Mouse (Mus musculus): ENCODE data around the gene Slc35b3. TPM values are rescaled to one million over a fixed set of nuclear protein-coding genes. Genes with fewer than 3 reads are reported as not detected.

Gene Slc35b3
- 9.4 and 12.2 TPM in 2 replicates for polyA plus RNA-seq (2021; fragmentation: Nextera tagmentation)
- long read RNA-seq, experiment 1, transcript Slc35b3-209 (10 exons, 2,216 nt) = major isoform, 34 of 89 reads
- long read RNA-seq, experiment 1, transcript Slc35b3-202 (10 exons, 1,778 nt) = minor isoform, 6 of 89 reads
- long read RNA-seq, experiment 1, partial matches to known transcripts = 10 of 89 reads
- long read RNA-seq, experiment 1, other reads (novel, unspliced or antisense) = 39 of 89 reads
- long read RNA-seq, experiment 2, transcript Slc35b3-209 (10 exons, 2,216 nt) = major isoform, 6 of 16 reads
- long read RNA-seq, experiment 2, partial matches to known transcripts = 1 of 16 reads
- long read RNA-seq, experiment 2, other reads (novel, unspliced or antisense) = 8 of 16 reads

DNA sequence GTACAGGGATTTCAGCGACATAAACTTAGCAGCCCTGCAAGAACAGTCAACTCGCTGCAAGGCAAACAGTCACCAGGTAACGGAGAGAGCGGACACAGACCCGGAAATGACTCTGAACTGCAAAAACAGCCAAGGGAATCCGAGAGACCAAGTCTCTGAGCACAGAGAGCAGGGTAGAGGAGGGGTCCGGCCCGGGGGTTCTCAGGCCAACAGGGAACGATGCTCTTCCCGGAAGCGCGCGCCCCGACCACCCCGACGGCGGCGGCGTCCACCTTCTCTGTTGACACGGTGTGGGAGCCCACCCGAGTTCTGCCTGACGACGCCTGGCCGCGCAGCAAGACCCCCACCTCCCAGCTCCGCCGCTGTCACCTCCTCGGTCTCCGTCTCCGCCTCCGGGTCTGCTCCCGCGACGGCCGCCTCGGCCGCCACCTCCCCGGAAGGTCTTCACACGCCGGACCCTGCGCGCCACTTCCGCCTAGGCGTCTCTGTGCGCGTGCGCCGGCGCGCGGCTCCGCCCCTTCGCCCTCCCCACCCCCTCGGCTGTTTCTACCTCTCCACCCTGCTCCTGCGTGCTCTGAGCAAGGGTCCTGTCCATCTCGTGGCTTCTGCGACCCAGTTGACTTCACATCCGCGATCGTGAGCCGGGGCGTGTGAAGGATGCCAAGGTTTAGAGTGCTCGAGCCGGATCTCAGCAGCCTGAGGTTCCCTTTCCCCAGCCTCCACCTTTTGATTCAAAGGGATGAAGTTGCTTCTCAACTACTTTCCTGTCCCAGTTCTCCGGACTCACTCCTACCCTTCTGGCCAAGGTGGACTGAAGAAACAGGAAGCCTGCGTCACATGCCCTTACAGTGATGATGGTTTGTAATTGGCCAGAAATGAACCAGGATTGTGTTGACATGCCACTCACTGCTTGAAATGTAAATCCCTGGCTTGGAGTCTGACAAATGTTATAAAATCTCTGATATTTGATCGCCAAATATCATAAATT, at the start of gene Slc35b3:
Slc35b3 (minus strand) TSS at position 813 of the 988 bp plus-strand sequence.

